Mouse (Mus musculus) gastrocnemius, adult 2 months (tissue): ENCODE measurements around the gene Olfr728. TPM values are rescaled to one million over a fixed set of nuclear protein-coding genes. Genes with fewer than 3 reads are reported as not detected.

ENCODE experiments used
- DNase-seq: peaks from one replicate; pipeline ENCODE4 v3.0.0; 2022
- H3K27ac ChIP-seq: fragments of 200-600 bp; 2 replicates; pipeline ENCODE4 v1.8.1; 2022; ENCODE audit warnings: mild to moderate bottlenecking
- H3K4me3 ChIP-seq: fragments of 200-600 bp; 2 replicates; pipeline ENCODE4 v1.8.1; 2022; ENCODE audit warnings: mild to moderate bottlenecking, moderate library complexity
- CTCF ChIP-seq: fragments of 200-600 bp; IDR thresholded peaks from 2 replicates; pipeline ENCODE4 v1.8.1; 2022; ENCODE audit warnings: antibody characterized with exemption, mild to moderate bottlenecking, moderate library complexity
- intact Hi-C: fragments of 180-260 bp; cut with DNase I; formaldehyde crosslinking; loops from one replicate; pipeline ENCODE4 v1.15.1; 2025
- long read RNA-seq, 2 experiments: library from polyadenylated mRNA; stranded (forward); transcript quantifications; one replicate each; pipeline ENCODE4 v2.0.0; 2021
- total RNA-seq, 2 experiments: library from RNA; stranded (reverse); gene quantifications; 2 replicates each; pipeline ENCODE4 v1.2.3; 2021

Olfr728 gene
- not detected for total RNA-seq
- long read RNA-seq, experiment 1 = 0 reads
- long read RNA-seq, experiment 2 = 0 reads

GRCm38 (mm10) chr14:50142580-50142979 is at the start of gene Olfr728:
Gene Olfr728, minus strand, starts transcription at chr14:50142680.
- DNase-seq = no peak
- Histone ChIP-seq H3K27ac (no peak within 1 kb of the TSS), H3K4me3 (no peak within 1 kb of the TSS)
- no peak for TF ChIP-seq CTCF
- intact Hi-C loops = no loop called here

GRCm38 (mm10) chr14:50188098-50188497 is 45.6 kb upstream of the Olfr728 start, which contains the start of gene Olfr730:
Gene Olfr730, minus strand, starts transcription at chr14:50188198.
- no peak within 1 kb of the TSS for H3K27ac ChIP-seq
- H3K4me3 ChIP-seq = no peak within 1 kb of the TSS
- DNase-seq = no peak
- intact Hi-C loops = no loop called here
- TF ChIP-seq CTCF = no peak

GRCm38 (mm10) chr14:50152810-50153209 is 10.3 kb upstream of the Olfr728 start, which contains the start of gene Olfr729:
Gene Olfr729, minus strand, starts transcription at chr14:50152910.
- no peak for TF ChIP-seq CTCF
- Histone ChIP-seq H3K4me3 (no peak within 1 kb of the TSS), H3K27ac (no peak within 1 kb of the TSS)
- intact Hi-C loops = no loop called here
- no peak for DNase-seq

DNA sequence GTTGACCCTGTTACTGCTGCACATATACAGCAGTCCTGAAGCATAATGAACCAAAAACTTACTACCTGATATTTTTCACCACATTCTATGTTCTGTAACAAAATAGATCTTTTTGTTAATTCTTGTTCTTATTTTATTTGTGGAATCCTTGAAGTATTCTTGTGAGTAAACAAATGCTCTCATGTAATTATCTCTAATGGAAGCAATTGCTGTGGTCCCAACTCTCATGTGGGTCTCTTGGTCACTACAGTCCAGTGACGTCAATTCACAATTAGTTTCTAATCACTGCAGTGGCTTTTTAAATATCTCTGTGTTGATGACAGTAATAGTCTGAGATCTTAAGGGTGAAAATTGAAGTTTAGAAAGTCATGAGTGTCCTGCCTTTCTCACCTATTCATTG is 19.6 kb downstream of the Olfr728 start, which contains the start of gene Olfr727:
Gene Olfr727 (plus strand): TSS at position 301 of the 400 bp plus-strand sequence.
- Histone ChIP-seq H3K4me3 (no peak within 1 kb of the TSS), H3K27ac (no peak within 1 kb of the TSS)
- no peak for TF ChIP-seq CTCF
- no peak for DNase-seq
- intact Hi-C loops = no loop called here

- Histone ChIP-seq H3K4me3 (no peak within 1 kb of the TSS), H3K27ac (no peak within 1 kb of the TSS)
- DNase-seq = no peak
- TF ChIP-seq CTCF = no peak
- intact Hi-C loops = no loop called here
These were observed 51.6 kb downstream of the Olfr728 start, which contains the start of gene Olfr726 for GRCm38 (mm10) chr14:50090853-50091252. Gene Olfr726, minus strand, starts transcription at chr14:50090953.

Other genes starting within 250 kb of the Olfr728 start
- not detected for gene Olfr722, start 240.7 kb downstream of the Olfr728 start, total RNA-seq
- not detected for gene Olfr723, start 210.9 kb downstream of the Olfr728 start, total RNA-seq
- not detected for gene Olfr724, start 179.4 kb downstream of the Olfr728 start, total RNA-seq
- not detected for gene Olfr725, start 102.3 kb downstream of the Olfr728 start, total RNA-seq
- gene Olfr726, start 51.7 kb downstream of the Olfr728 start, total RNA-seq = not detected
- not detected for gene Olfr727, start 19.5 kb downstream of the Olfr728 start, total RNA-seq
- not detected for gene Olfr729, start 10.2 kb upstream of the Olfr728 start, total RNA-seq
- not detected for gene Olfr730, start 45.5 kb upstream of the Olfr728 start, total RNA-seq
- gene Olfr731, start 99.2 kb upstream of the Olfr728 start, total RNA-seq = not detected
- gene Olfr732, start 141.5 kb upstream of the Olfr728 start, total RNA-seq = not detected
- not detected for gene Olfr733, start 158.8 kb upstream of the Olfr728 start, total RNA-seq
- not detected for gene Olfr734, start 184.1 kb upstream of the Olfr728 start, total RNA-seq
- gene Olfr735, start 206.2 kb upstream of the Olfr728 start, total RNA-seq = not detected
- not detected for gene Tlr11, start 215.2 kb upstream of the Olfr728 start, total RNA-seq
- not detected for gene Olfr736, start 238.5 kb upstream of the Olfr728 start, total RNA-seq